Mouse (Mus musculus) CD8-positive naive resting alpha-beta T cell, adult 2 months (primary cell): Measurements from ENCODE around the gene Afdn.
"Not testable (repeated sequence)": the region's sequence is repeated elsewhere in the genome, so short reads cannot be mapped to it uniquely, and the experiment has no call there.

Source experiments
- DNase-seq, 2 experiments: peaks; one replicate each; pipeline ENCODE4 v3.0.0; 2022; ENCODE audit warnings: low read depth in 2 of 2, low spot score in 2 of 2

The Afdn gene

DNA sequence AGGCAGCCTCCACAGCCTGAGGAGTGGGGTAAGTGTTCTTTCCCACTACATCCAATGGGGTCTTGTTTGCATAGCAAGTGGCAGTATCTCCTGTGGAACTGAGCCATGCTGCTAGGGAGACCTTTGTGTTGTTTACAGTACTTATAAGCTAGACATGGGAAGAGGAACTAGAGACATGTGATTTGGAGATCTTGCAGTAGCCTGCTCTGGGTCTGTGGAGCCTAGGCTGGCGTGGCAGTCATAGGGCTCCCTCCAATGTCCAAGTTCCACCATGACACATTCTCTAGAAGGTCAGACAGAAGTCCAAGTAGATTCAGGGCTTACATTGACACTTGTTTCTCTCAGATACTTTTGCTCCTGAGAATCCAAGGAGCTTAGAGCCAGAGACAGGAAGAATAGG is 180.1 kb downstream of the Afdn start:
- no peak for DNase-seq

DNA sequence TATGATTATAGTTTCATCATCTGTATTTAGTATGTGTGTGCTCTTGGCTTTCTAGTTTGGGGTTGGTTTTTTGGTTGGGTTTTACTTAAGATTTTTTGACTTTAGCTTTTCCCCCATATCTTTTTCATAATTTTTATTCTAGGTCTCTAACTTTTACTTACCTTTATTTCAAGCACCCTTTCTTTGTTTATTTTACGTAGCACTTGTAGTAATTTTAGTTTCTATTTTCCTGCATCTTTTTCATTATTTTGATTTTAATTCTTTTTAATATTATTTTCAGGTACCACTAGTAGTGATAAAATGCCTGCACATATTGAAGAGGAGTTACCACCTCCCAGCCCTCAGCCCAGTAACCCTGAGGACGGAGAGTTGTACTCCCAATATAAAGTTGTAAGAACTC is 187.7 kb downstream of the Afdn start, which contains the start of gene Gm7168:
Gene Gm7168 (plus strand): TSS at position 301 of the 400 bp plus-strand sequence.
- not testable (repeated sequence) for DNase-seq

DNA sequence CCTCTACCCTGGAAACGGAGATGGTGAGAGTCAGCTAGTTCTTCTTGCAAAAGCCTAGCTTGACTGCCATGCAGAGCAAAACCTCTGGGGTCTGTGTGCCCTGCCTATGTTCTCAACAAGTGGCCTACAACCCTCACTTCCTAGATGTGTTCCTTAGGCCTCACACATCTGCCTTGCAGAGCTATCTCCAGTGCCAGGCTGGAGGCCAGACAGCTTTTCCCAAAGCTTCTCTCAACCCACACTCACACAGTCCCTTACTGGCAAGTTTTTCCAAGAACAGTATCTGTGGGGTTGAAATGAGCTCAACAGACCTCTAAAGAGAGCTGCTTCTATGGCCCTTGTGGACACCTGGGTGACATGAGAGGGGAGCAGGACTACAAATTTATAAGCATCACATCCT is 191.2 kb downstream of the Afdn start:
- DNase-seq, result not testable (repeated sequence)
